Mouse (Mus musculus): ENCODE data around the gene Fbxo31.

DNA sequence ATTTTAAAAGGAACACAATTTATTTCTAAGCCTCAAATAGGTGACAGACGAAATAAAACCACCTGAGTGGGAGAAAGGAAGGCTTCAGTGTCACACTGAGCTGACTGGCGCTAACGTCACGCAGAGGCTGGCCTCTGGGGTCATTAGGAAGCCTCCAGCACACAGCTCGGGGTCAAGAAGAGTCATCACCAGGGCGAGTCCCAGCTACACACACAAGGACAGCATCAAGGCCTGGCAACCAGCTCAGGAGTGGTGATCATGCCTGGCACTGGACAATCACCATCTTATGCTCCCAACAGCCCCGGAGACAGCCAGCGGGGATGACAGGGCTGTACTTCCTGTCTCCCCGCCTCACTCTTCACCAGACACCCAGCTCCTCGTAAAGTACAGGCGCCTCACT, 20.9 kb downstream of the Fbxo31 start:
- TF ChIP-seq CTCF (IDR thresholded peaks at IDR 0.05; ENCODE audit: low read depth, low read length) = no peak
- TF ChIP-seq GATA1 (IDR thresholded peaks at IDR 0.05; ENCODE audit: borderline replicate concordance, low read length) = no peak
- TF ChIP-seq TAL1 (conservative IDR thresholded peaks at IDR 0.05; ENCODE audit: low read depth, low read length) = no peak
- TF ChIP-seq GATA2 (IDR thresholded peaks at IDR 0.05; ENCODE audit: borderline replicate concordance, low read depth, low read length) = no peak
- TF ChIP-seq POLR2AphosphoS5 (IDR thresholded peaks at IDR 0.05; ENCODE audit: insufficient replicate concordance, low read depth, low read length) = no peak
